Mouse (Mus musculus) stomach, postnatal 0 days (tissue): ENCODE measurements around the gene Gpm6a. TPM values are rescaled to one million over a fixed set of nuclear protein-coding genes. Genes with fewer than 3 reads are reported as not detected.

Experiments
- ATAC-seq: fragments of 200-750 bp; cut with Nextera tagmentation; 2 replicates; pipeline ENCODE4 v1.8.0; 2017; ENCODE audit not compliant: low FRiP score, low TSS enrichment
- DNase-seq: peaks from one replicate; pipeline ENCODE4 v3.0.0-alpha.2; 2016; ENCODE audit warnings: low spot score
- H3K27ac ChIP-seq: fragments of 300-500 bp; sonication (generic); replicated peaks from 2 replicates; pipeline ENCODE4 v1.5.1; 2014; ENCODE audit warnings: mild to moderate bottlenecking, control low read depth
- H3K27me3 ChIP-seq: fragments of 300-500 bp; sonication (generic); 2 replicates; pipeline ENCODE4 v1.6.1; 2014; ENCODE audit warnings: low read length; ENCODE audit not compliant: control insufficient read depth, insufficient read depth
- H3K36me3 ChIP-seq: fragments of 300-500 bp; sonication (generic); 2 replicates; pipeline ENCODE4 v1.6.1; 2014; ENCODE audit warnings: low read length, mixed read lengths; ENCODE audit not compliant: control insufficient read depth, insufficient read depth
- H3K4me1 ChIP-seq: fragments of 300-500 bp; sonication (generic); replicated peaks from 2 replicates; pipeline ENCODE4 v1.6.1; 2014; ENCODE audit warnings: antibody characterized with exemption; ENCODE audit not compliant: control insufficient read depth, insufficient read depth
- H3K4me2 ChIP-seq: fragments of 300-500 bp; sonication (generic); replicated peaks from 2 replicates; pipeline ENCODE4 v1.6.1; 2014; ENCODE audit warnings: low read depth, mild to moderate bottlenecking, control low read depth, moderate library complexity
- H3K4me3 ChIP-seq: fragments of 300-500 bp; sonication (generic); 2 replicates; pipeline ENCODE4 v1.5.1; 2014; ENCODE audit warnings: low read depth, low read length, control low read depth
- H3K9ac ChIP-seq: fragments of 300-500 bp; sonication (generic); 2 replicates; pipeline ENCODE4 v1.6.1; 2014; ENCODE audit warnings: mild to moderate bottlenecking, low read length, control low read depth, mixed read lengths
- H3K9me3 ChIP-seq: fragments of 300-500 bp; sonication (generic); 2 replicates; pipeline ENCODE4 v1.6.1; 2016; ENCODE audit warnings: low read length; ENCODE audit not compliant: control insufficient read depth
- CTCF ChIP-seq: IDR thresholded peaks from 2 replicates; pipeline ENCODE4 v1.5.1; 2016; ENCODE audit warnings: antibody characterized with exemption, low read depth, mild to moderate bottlenecking, moderate library complexity
- EP300 ChIP-seq: optimal IDR thresholded peaks from 2 replicates; pipeline ENCODE3; 2016; ENCODE audit warnings: antibody characterized with exemption
- WGBS: fragments of 180-500 bp; shearing (Covaris S2); extraction: QIAGEN DNeasy Blood & Tissue Kit; methylation state at CpG from one replicate; pipeline ENCODE4 v1.1.7; 2014; 5-methylcytosine and 5-hydroxymethylcytosine counted together
- polyA plus RNA-seq: library from polyadenylated mRNA; unstranded; fragments of >200 nt; fragmentation: Nextera tagmentation; extraction: Ambion mirVana; gene quantifications from 2 replicates; pipeline ENCODE4 v1.2.1, GENCODE M21; 2015

The Gpm6a gene
- polyA plus RNA-seq, 1 experiment from 2014 or later: 13.2 TPM

GRCm38 (mm10) chr8:54953351-54953750, 1.3 kb upstream of the Gpm6a start:
- DNase-seq (no peak), ATAC-seq (no peak)
- no peaks in the 10 kb centered on the region for H3K27me3 ChIP-seq
- no peaks in the 10 kb centered on the region for H3K4me1 ChIP-seq
- no peak overlapping the region for H3K4me3 ChIP-seq
- WGBS: 69% methylated on average over 2 of the region's 2 CpGs
- TF ChIP-seq CTCF (no peak), EP300 (no peak)
- no peak overlapping the region for H3K4me2 ChIP-seq
- no peaks in the 10 kb centered on the region for H3K9me3 ChIP-seq
- no peaks in the 10 kb centered on the region for H3K36me3 ChIP-seq
- H3K27ac ChIP-seq: no peak overlapping the region
- H3K9ac ChIP-seq: no peak overlapping the region

- Histone ChIP-seq H3K36me3 (no peaks in the 10 kb centered on the region), H3K9ac (no peak overlapping the region), H3K4me2 (no peak overlapping the region), H3K27ac (no peak overlapping the region), H3K9me3 (no peaks in the 10 kb centered on the region), H3K27me3 (no peaks in the 10 kb centered on the region), H3K4me1 (no peaks in the 10 kb centered on the region), H3K4me3 (no peak overlapping the region)
- TF ChIP-seq CTCF (no peak), EP300 (no peak)
- DNase-seq (no peak), ATAC-seq (no peak)
- 59% methylated on average over 6 of the region's 6 CpGs for WGBS
Observed at GRCm38 (mm10) chr8:54954030-54954429, 613 bp upstream of the Gpm6a start.

DNA sequence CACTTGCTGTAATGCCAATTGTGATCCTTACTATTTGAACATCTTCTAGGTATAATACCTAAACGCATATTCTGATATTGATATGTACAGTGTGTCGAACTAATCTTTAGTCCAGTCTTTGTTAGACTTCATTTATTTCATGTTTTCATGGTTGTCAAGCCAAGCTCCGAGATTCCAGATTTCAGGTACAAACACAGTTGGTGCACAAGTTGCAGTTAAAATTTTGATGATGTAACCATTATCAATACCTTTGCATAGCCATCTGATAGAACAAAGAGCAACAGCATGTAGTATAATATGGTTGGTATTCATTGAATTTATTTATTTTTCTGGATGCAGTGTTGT, 785 bp downstream of the Gpm6a start:
- H3K36me3 ChIP-seq: no peaks in the 10 kb centered on the region
- 70% methylated on average over 3 of the region's 3 CpGs for WGBS
- H3K9ac ChIP-seq: no peak overlapping the region
- TF ChIP-seq CTCF (no peak), EP300 (no peak)
- no peaks in the 10 kb centered on the region for H3K4me1 ChIP-seq
- no peak for ATAC-seq
- no peak overlapping the region for H3K4me2 ChIP-seq
- H3K27ac ChIP-seq: no peak overlapping the region
- H3K27me3 ChIP-seq: no peaks in the 10 kb centered on the region
- H3K4me3 ChIP-seq: no peak overlapping the region
- H3K9me3 ChIP-seq: no peaks in the 10 kb centered on the region
- no peak for DNase-seq

DNA sequence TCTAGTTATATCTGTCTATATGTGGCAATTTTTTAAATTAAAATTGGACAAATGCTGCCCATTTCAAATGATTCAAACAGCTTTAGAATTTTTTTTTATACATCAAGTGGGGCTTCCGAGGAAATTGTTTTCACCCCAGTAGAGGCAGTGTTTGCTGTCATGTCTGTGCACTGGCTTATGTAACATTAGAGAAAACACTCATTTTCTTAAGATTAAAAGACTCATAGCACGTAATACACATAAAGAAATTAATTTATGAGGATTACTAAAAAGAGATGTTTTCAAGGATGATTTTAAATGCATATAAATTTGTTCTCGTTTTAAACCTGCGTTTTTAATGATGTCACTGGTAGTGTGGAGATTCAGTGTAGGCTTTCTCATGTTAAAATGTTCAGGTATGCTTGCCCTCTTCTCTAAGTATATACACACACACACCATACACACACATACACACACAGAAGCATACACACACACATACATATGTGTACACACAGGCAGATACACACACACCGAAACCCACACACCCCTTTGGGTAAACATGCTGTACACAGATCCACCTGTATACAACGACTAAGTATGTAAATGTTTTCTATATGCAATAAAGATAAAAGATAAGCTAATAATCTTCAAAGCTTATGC, 1.4 kb downstream of the Gpm6a start:
- ATAC-seq: no peak
- Histone ChIP-seq H3K4me2 (no peak overlapping the region), H3K9me3 (no peaks in the 10 kb centered on the region), H3K27ac (no peak overlapping the region), H3K9ac (no peak overlapping the region), H3K4me1 (no peaks in the 10 kb centered on the region), H3K36me3 (no peaks in the 10 kb centered on the region), H3K4me3 (no peak overlapping the region), H3K27me3 (no peaks in the 10 kb centered on the region)
- no peak for DNase-seq
- TF ChIP-seq EP300 (no peak), CTCF (no peak)
- WGBS: 72% methylated on average over 6 of the region's 6 CpGs

- no peaks in the 10 kb centered on the region for H3K4me1 ChIP-seq
- DNase-seq (no peak), ATAC-seq (no peak)
- H3K9me3 ChIP-seq: no peaks in the 10 kb centered on the region
- 85% methylated on average over 3 of the region's 3 CpGs for WGBS
- no peak overlapping the region for H3K9ac ChIP-seq
- H3K27ac ChIP-seq: no peak overlapping the region
- no peaks in the 10 kb centered on the region for H3K36me3 ChIP-seq
- no peak overlapping the region for H3K4me2 ChIP-seq
- no peak overlapping the region for H3K4me3 ChIP-seq
- H3K27me3 ChIP-seq: no peaks in the 10 kb centered on the region
- TF ChIP-seq CTCF (no peak), EP300 (no peak)
Observed at GRCm38 (mm10) chr8:54956787-54957186, 2.1 kb downstream of the Gpm6a start.

DNA sequence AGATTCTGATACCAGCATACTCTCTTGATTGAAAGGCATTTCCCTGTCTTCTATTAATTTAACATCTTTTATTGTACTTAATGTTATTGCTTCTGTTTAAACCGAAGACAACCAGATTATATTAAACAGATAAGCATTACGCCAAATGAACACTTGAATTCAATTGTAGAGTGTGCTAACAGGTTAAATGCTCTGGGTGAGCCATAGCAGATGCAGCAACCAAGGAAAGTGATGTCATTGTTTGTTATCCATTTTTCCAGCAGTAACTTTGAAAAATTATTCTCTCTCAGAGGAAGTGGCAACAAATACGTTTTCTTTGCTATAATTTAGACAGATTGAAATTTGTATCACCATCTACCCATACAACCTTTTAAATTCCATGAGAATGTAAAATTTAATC, 2.9 kb downstream of the Gpm6a start:
- Histone ChIP-seq H3K9ac (no peak overlapping the region), H3K4me1 (no peaks in the 10 kb centered on the region), H3K27me3 (no peaks in the 10 kb centered on the region), H3K4me2 (no peak overlapping the region), H3K36me3 (no peaks in the 10 kb centered on the region), H3K4me3 (no peak overlapping the region), H3K9me3 (no peaks in the 10 kb centered on the region), H3K27ac (no peak overlapping the region)
- ATAC-seq: no peak
- 69% methylated on average over 3 of the region's 3 CpGs for WGBS
- TF ChIP-seq EP300 (no peak), CTCF (no peak)
- DNase-seq: no peak
